Mouse (Mus musculus) olfactory bulb, adult 2 months (tissue): Measurements from ENCODE around the gene Cdh4.

ENCODE experiments used
- CTCF ChIP-seq: fragments of 200-500 bp; IDR thresholded peaks from 2 replicates; pipeline ENCODE4 v1.5.1; 2012; ENCODE audit warnings: low read depth, mild to moderate bottlenecking, low read length, moderate library complexity; ENCODE audit not compliant: insufficient read depth
- POLR2A ChIP-seq: fragments of 200-500 bp; IDR thresholded peaks from 2 replicates; pipeline ENCODE4 v1.6.1; 2012; ENCODE audit warnings: mild to moderate bottlenecking, low read depth, low read length, moderate library complexity; ENCODE audit not compliant: insufficient read depth

GRCm38 (mm10) chr2:179929166-179929565, 486.9 kb downstream of the Cdh4 start:
- TF ChIP-seq POLR2A = no peak
- no peak for TF ChIP-seq CTCF
